Mouse (Mus musculus) right cerebral cortex, postnatal 10 days (tissue): ENCODE results near the gene Prkacb.
A peak's percentile ranks its signal among the peaks of the same experiment; 100 is the strongest.

Experiments used
- DNase-seq, 2 experiments: peaks; one replicate each; pipeline ENCODE4 v3.0.0; 2021; ENCODE audit warnings: low spot score in 2 of 2

The Prkacb gene

DNA sequence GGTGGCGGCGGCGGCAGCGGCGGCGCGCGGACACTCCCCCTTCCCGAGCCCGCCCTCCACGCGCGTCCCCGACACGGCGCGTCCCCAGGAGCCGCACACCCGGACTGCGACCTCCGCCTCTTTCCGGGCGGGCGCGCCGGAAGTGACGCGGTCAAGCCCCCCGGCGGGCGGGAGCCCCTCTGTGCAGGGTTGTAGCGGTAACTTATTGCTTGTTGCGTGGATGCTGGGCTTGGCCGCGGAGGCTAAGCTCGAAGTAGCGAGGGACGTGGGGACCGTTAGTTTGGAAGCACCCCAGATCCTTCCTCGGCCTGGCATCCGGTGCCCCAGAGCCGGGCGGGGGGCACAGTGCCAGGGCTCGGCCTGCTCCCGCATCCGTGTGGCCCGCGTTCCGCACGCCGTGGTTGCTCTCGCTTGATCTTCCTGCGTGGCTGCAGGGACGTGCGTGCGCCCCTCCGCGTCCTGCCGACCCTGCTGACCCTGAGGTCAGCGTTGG, at the start of gene Prkacb:
Prkacb (minus strand) TSS at position 90 of the 493 bp plus-strand sequence.
- DNase-seq = peak; percentile 94

DNA sequence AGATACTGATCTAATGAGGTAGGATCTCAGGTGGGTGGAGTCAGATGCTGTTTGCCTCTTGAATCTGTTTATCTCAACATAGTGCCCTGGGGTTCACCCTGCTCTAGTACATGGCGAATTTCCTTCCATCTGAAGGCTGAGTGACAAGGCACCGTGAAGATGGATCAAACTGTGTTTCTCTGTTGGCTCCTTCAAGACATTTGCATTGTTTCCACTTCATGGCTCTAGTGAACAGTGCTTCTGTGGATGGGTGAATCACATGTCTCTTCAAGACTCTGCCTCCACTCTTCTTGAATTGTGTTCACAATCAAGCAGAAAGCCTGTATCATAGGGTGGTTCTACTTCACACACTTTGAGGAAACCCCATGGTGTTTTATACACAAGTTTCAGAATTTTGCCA, 47.5 kb upstream of the Prkacb start:
- peak in 1 of 2 experiments; percentile 4 for DNase-seq

DNA sequence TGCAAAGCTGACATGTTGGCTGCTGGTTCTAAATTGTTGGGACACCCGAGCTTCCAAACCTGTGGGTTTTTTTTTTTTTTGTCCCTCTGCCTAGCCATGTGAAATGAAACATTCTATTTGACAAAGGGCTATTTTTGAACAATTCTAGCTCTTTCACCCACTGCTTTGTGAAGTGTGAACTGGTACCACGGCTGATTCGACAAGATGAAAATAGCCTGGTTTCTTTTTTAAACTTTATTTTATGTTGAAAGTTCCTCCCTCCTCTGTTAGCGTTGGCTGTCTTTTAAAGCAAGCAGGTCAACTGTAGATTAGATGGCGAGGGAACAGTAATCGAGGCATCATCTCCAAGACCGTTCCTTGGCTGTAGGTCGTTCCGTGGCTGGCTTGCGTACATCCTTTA, 44.6 kb upstream of the Prkacb start:
- DNase-seq = peak in 1 of 2 experiments; percentile 3

DNA sequence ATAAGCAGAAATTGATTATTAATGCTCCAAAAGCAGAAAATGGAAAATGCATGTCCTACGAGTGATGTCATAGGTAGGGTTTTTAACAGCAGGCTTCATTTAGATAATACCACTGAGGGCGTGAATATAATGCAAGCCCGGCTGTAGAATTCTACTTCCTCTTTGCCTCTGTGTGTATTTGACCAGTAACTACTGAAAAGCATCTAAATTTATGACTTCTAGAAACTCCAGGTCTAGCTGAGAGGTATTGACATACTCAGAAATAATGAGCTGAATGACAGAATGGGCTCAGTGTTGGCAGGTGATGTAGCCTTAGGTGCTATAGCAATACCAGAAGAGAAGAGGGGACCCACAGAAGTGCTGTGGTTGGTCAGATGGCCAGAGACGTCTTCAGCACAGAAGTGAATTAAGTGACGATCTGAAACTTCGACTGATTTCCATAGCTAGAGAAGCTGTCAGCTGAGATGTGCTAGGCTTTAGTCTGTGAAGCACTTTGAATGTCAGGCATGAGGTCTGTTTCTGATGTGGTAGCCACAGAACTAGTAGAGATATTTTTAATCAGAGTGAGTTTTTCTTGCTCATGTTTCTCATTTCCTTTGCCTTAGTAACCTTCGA, 41.8 kb upstream of the Prkacb start:
- DNase-seq = no peak

- peak; percentile 89 to 90 for DNase-seq
Observed at GRCm38 (mm10) chr3:146851966-146852891, 39.4 kb upstream of the Prkacb start, which contains the start of gene Ttll7. Gene Ttll7, plus strand, starts transcription at chr3:146852367.

DNA sequence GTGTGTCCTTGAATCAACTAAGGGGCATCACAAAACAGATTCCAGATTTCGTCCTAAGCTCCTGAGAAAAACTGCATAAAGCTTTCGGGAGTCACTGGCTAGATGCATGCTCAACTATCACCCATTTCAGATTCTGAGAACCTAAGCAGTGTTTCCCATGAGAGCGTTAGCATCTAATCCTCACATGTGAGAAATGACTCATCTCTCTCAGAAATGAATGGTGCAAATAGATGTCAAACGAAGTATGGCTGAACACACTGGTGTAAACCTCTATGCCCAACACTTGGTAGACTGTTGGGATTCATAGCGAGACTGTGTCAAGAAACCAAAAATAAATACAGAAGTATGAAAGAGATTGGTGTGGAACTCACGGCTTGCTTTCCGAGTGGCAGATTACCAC, 36.6 kb upstream of the Prkacb start:
- no peak for DNase-seq

DNA sequence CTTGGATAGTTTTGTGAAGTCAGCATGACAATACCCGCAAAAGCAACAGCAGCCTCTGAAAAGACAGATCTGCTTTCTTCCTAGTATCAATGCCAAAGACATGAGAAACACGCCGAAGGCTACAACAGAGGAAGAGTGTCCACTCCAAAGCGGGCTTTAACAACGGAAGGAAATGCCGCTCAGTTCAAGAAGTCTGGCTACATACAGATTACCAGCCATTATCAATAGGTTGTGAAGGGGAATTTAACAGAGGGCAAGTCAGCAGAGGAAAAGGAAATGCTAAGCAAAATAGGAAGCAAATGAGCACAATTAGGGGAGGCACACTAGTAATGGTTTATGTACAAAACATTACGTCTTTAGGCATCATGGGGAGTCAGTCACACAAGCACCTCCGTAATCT, 35.3 kb upstream of the Prkacb start:
- no peak for DNase-seq

DNA sequence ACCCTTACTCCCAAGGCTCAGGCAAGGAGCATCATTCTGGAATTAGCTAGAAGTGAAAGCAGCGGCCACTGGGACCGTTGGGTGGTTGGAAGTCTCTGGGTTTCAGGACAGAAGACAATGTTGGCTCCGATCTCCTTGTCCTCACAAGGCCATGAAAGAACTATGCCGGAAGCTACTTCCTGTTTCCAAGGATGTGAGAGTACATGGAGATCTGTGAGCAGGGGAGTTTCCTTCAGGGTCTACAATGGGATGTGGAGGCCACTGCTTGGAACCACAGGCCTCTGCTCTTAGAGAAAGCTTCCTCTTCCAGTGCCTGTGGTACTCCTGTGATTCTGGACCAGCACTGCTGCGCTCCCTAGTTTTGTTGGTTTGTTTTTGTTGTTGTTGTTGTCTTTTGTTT, 33.4 kb upstream of the Prkacb start:
- no peak for DNase-seq

- no peak for DNase-seq
Observed at GRCm38 (mm10) chr3:146843470-146843869, 30.7 kb upstream of the Prkacb start.

GRCm38 (mm10) chr3:146842766-146843165, 30.0 kb upstream of the Prkacb start:
- DNase-seq = no peak

GRCm38 (mm10) chr3:146820718-146821117, 7.9 kb upstream of the Prkacb start:
- DNase-seq = no peak

GRCm38 (mm10) chr3:146813624-146814023, 834 bp upstream of the Prkacb start:
- DNase-seq = no peak

GRCm38 (mm10) chr3:146812041-146812878, 530 bp downstream of the Prkacb start:
- no peak for DNase-seq

DNA sequence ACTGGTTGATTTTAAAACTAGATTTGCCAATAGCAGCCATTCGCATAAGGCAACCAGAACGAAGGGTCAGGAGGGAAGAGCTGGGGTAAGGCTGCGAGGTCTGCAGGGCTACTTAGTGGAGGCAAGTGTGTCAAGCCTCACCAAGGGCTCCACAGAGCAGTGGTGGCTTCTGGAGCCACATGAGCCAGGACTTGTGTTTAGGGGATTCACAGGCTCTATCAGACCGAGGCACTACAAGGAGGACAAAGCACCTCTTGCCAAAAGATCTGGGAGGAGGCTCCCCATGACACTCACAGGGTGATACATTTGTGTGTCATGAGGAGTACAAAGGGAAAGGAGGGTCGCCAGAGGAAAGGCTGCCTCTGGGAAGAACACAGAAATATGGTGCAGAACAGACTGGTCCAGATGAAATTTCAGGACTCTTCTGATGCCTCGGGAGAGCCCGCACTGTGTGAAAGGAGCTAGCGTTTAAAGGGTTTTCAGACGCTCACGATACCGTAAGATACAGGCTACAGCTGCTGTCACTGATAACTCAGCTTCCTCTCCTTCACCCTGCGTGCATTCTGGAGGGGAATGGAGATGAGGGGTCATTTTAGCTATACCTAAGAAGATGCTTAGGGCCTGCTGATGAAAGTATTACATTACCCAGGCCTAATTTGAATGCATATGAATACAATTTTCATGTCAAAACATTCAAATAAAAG, 19.1 kb downstream of the Prkacb start:
- DNase-seq = no peak

DNA sequence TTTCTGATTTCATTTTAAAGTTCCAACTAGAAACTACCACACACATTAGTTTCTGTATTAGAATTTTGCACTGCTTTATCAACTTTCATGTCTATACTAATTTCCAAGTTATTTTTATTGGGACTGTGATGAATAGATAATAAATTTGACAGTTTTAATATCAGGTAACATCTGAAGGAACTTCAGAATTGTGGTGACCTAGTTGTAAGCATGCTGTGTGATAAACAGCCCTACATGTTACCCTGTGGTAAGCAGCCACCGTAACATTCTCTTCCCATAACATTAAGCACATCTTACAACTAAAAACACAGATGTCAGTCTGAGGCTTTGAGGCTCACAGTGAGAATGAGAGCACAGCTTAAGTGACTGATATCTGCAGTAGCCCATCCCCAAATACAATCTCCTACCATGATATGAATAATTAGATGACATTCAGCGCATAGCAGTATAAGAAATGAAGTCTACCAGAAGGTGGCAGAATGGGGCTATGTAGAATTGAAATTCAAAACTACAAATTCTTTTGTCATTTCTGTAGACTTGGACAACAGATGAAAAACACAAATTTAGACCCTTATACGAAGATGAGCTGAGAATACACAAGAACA, 20.5 kb downstream of the Prkacb start:
- DNase-seq = no peak

GRCm38 (mm10) chr3:146784233-146784632, 28.6 kb downstream of the Prkacb start:
- no peak for DNase-seq

GRCm38 (mm10) chr3:146783645-146784225, 29.1 kb downstream of the Prkacb start:
- peak in 1 of 2 experiments; percentile 45 for DNase-seq

DNA sequence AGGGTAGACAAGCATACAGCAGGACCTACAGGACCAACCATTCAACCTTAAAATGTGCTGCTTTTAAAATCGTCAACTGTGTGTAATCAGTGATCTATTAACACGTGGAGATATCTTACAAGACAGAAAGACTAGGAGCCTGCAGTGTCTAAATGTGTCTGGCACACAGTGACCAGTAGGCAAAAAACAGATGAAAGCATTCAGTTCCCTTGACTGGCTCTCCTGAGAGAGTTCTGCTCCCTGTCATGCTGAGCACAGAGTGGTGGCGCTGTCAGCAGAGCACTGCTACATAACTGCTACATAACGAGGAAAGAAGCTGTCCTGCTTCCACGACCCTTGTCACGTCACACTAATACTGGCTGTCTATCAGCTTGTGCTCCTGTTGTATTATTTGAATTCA, 30.2 kb downstream of the Prkacb start:
- no peak for DNase-seq

GRCm38 (mm10) chr3:146781131-146781530, 31.7 kb downstream of the Prkacb start:
- peak in 1 of 2 experiments; percentile 29 for DNase-seq

- DNase-seq = peak in 1 of 2 experiments; percentile 19
Observed at GRCm38 (mm10) chr3:146780241-146780640, 32.5 kb downstream of the Prkacb start.
